Mouse (Mus musculus): ENCODE results near the gene Fam168a. TPM values are rescaled to one million over a fixed set of nuclear protein-coding genes. Genes with fewer than 3 reads are reported as not detected.
"Not testable (repeated sequence)": the region's sequence is repeated elsewhere in the genome, so short reads cannot be mapped to it uniquely, and the experiment has no call there.

The Fam168a gene
- polyA plus RNA-seq, 1 experiment from 2014 or later, result 40.2 TPM

- ATAC-seq, result no peak
- DNase-seq (ENCODE audit: low read depth, low spot score), result no peak
- POLR2A ChIA-PET, result interaction anchor here (1.8 kb wide), 1 partner anchor 11 kb away, joined by 4 read pairs; no protein-coding TSS in a partner anchor
Observed at GRCm38 (mm10) chr7:100733051-100733813, 26.8 kb downstream of the Fam168a start.

GRCm38 (mm10) chr7:100734201-100734600, 27.8 kb downstream of the Fam168a start:
- in situ Hi-C loops (cut with MboI; ENCODE audit: low pct_unique_long_range_greater_than_20kb), result no loop called here
- ChIA-PET CTCF (interaction anchor here (1.2 kb wide), 1 partner anchor 19 kb away, joined by 3 read pairs; no protein-coding TSS in a partner anchor), POLR2A (interaction anchor here (1.8 kb wide), 1 partner anchor 10 kb away, joined by 4 read pairs; no protein-coding TSS in a partner anchor)
- no peaks in the 10 kb centered on the region for H3K27me3 ChIP-seq
- ATAC-seq, result no peak
- no peak for TF ChIP-seq CTCF (IDR thresholded peaks at IDR 0.05)
- no peak for DNase-seq (ENCODE audit: low read depth, low spot score)

More at GRCm38 (mm10) chr7:100733051-100733813, 26.8 kb downstream of the Fam168a start:
- CTCF ChIA-PET, result interaction anchor here (0.6 to 2.0 kb wide), 6 partner anchors 16 to 49 kb away, joined by 3 to 5 read pairs (median 3); no protein-coding TSS in a partner anchor
- TF ChIP-seq CTCF (IDR thresholded peaks at IDR 0.05), result no peak
- no peaks in the 10 kb centered on the region for H3K27me3 ChIP-seq
- in situ Hi-C loops (cut with MboI; ENCODE audit: low pct_unique_long_range_greater_than_20kb), result no loop called here

GRCm38 (mm10) chr7:100734905-100735304, 28.5 kb downstream of the Fam168a start:
- in situ Hi-C loops (cut with MboI; ENCODE audit: low pct_unique_long_range_greater_than_20kb); DNase-seq (ENCODE audit: low read depth, low spot score); POLR2A ChIA-PET; ATAC-seq; H3K27me3 ChIP-seq: not testable (repeated sequence)
- CTCF ChIA-PET, result interaction anchor here (2.0 kb wide), 1 partner anchor 10 kb away, joined by 6 read pairs; no protein-coding TSS in a partner anchor

- in situ Hi-C loops (cut with MboI; ENCODE audit: low pct_unique_long_range_greater_than_20kb), result no loop called here
- TF ChIP-seq CTCF (IDR thresholded peaks at IDR 0.05), result no peak
- no peaks in the 10 kb centered on the region for H3K27me3 ChIP-seq
- DNase-seq (ENCODE audit: low read depth, low spot score) (no peak), ATAC-seq (no peak)
- CTCF ChIA-PET, result interaction anchor here (1.2 to 2.0 kb wide), 2 partner anchors 9 to 23 kb away, joined by 5 to 6 read pairs; no protein-coding TSS in a partner anchor
- POLR2A ChIA-PET, result interaction anchor here (0.6 kb wide), 1 partner anchor 23 kb away, joined by 3 read pairs; no protein-coding TSS in a partner anchor
Observed at GRCm38 (mm10) chr7:100736131-100736530, 29.7 kb downstream of the Fam168a start.

- H3K27me3 ChIP-seq, result no peaks in the 10 kb centered on the region
- ATAC-seq (no peak), DNase-seq (ENCODE audit: low read depth, low spot score) (no peak)
- CTCF ChIA-PET, result interaction anchor here (1.2 kb wide), 1 partner anchor 9 kb away, joined by 6 read pairs; no protein-coding TSS in a partner anchor
- in situ Hi-C loops (cut with MboI; ENCODE audit: low pct_unique_long_range_greater_than_20kb), result no loop called here
- POLR2A ChIA-PET, result interaction anchor here (1.0 kb wide), 1 partner anchor 11 kb away, joined by 4 read pairs; no protein-coding TSS in a partner anchor
- no peak for TF ChIP-seq CTCF (IDR thresholded peaks at IDR 0.05)
Observed at GRCm38 (mm10) chr7:100744372-100744771, 37.9 kb downstream of the Fam168a start.

- ATAC-seq (no peak), DNase-seq (ENCODE audit: low read depth, low spot score) (no peak)
- POLR2A ChIA-PET, result interaction anchor here (0.6 kb wide), 1 partner anchor 10 kb away, joined by 3 read pairs; no protein-coding TSS in a partner anchor
- H3K27me3 ChIP-seq, result no peaks in the 10 kb centered on the region
- CTCF ChIA-PET, result interaction anchor here (1.3 kb wide), 1 partner anchor 48 kb away, joined by 3 read pairs; no protein-coding TSS in a partner anchor
- in situ Hi-C loops (cut with MboI; ENCODE audit: low pct_unique_long_range_greater_than_20kb), result no loop called here
- TF ChIP-seq CTCF (IDR thresholded peaks at IDR 0.05), result no peak
Observed at GRCm38 (mm10) chr7:100750101-100750500, 43.7 kb downstream of the Fam168a start.

- H3K27me3 ChIP-seq, result no peaks in the 10 kb centered on the region
- DNase-seq (ENCODE audit: low read depth, low spot score) (no peak), ATAC-seq (no peak)
- ChIA-PET CTCF (interaction anchor here (1.1 to 1.7 kb wide), 3 partner anchors 14 to 73 kb away, joined by 3 to 5 read pairs (median 5); no protein-coding TSS in a partner anchor), POLR2A (no interaction called here)
- in situ Hi-C loops (cut with MboI; ENCODE audit: low pct_unique_long_range_greater_than_20kb), result no loop called here
- no peak for TF ChIP-seq CTCF (IDR thresholded peaks at IDR 0.05)
Observed at GRCm38 (mm10) chr7:100758718-100759117, 52.3 kb downstream of the Fam168a start.

GRCm38 (mm10) chr7:100762726-100763125, 56.3 kb downstream of the Fam168a start:
- DNase-seq (ENCODE audit: low read depth, low spot score) (no peak), ATAC-seq (no peak)
- ChIA-PET POLR2A (interaction anchor here (1.1 kb wide), 1 partner anchor 10 kb away, joined by 4 read pairs; no protein-coding TSS in a partner anchor), CTCF (interaction anchor here (0.6 kb wide), 1 partner anchor 11 kb away, joined by 3 read pairs; no protein-coding TSS in a partner anchor)
- no peaks in the 10 kb centered on the region for H3K27me3 ChIP-seq
- TF ChIP-seq CTCF (IDR thresholded peaks at IDR 0.05), result no peak
- in situ Hi-C loops (cut with MboI; ENCODE audit: low pct_unique_long_range_greater_than_20kb), result no loop called here

- DNase-seq (ENCODE audit: low read depth, low spot score) (no peak), ATAC-seq (no peak)
- in situ Hi-C loops (cut with MboI; ENCODE audit: low pct_unique_long_range_greater_than_20kb), result no loop called here
- POLR2A ChIA-PET, result no interaction called here
- CTCF ChIA-PET, result no interaction called here
- no peak for TF ChIP-seq CTCF (IDR thresholded peaks at IDR 0.05)
- no peaks in the 10 kb centered on the region for H3K27me3 ChIP-seq
Observed at GRCm38 (mm10) chr7:100767568-100767967, 61.1 kb downstream of the Fam168a start.

- POLR2A ChIA-PET, result no interaction called here
- CTCF ChIA-PET, result interaction anchor here (1.1 kb wide), 1 partner anchor 16 kb away, joined by 3 read pairs; no protein-coding TSS in a partner anchor
- TF ChIP-seq CTCF (IDR thresholded peaks at IDR 0.05), result no peak
- DNase-seq (ENCODE audit: low read depth, low spot score), result no peak
- in situ Hi-C loops (cut with MboI; ENCODE audit: low pct_unique_long_range_greater_than_20kb), result no loop called here
- H3K27me3 ChIP-seq, result no peaks in the 10 kb centered on the region
- ATAC-seq, result no peak
Observed at GRCm38 (mm10) chr7:100768009-100768408, 61.6 kb downstream of the Fam168a start.

Data from Patski (cell line).